Mouse (Mus musculus): ENCODE data around the gene Ipo11. TPM values are rescaled to one million over a fixed set of nuclear protein-coding genes. Genes with fewer than 3 reads are reported as not detected.

The Ipo11 gene
- total and polyA plus RNA-seq, 2 experiments from 2014 or later, result 33.9 to 46.7 TPM

DNA sequence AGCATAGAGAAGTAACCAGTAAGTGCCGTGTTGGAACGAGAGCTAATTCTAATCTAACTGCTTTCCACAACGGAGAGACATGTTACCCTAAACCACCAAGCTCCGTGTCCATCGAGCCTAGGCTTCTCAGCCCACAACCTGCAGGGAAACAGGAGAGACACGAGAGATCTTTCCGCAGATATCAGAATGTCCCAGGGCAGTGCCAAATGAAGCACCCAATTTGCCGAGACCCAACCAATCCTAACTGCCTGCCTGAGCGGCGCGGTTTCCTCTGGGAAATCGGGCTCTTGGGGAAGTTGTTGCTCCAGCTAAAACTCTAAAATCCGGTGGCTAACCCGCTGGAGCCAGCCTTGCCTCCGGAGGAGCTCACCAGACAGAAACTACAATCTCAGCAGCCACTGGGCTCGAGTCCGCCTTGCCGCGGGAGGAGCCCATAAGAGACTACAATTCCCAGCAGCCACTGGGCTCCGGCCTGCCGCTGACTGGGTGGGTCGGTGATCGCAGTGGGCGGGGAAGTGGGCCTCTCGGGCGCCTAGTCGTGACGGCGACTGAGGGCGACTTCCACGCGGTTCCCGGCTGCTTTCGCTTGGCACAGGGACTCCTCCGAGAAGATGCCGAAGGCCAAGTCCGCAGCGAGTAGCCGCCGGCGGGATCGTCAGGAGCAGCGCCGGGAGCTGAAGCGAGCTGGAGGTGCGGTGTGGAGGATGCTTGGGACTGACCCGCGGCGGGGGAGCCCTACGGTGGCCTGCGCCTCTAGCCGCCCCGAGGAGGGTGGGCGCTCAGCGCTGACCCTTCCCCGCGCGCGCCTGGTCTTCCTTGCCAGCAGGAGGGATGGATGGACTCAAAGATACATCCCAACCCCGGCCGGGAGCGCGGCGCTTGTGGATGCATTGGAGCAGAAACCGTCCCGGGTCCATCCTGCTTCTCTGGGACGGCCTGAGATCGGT, 10.1 kb upstream of the Ipo11 start, which contains the start of gene Dimt1:
Dimt1 (plus strand) TSS at position 534 of the 947 bp plus-strand sequence.
- Histone ChIP-seq H3K27me3 (ENCODE audit: insufficient read depth, low read length) (no peaks in the 10 kb centered on the region), H3K4me3 (ENCODE audit: low read length) (peak within 1 kb of the TSS; percentile 75)
- WGBS, result under 1% methylated on average over 68 of the region's 68 CpGs

DNA sequence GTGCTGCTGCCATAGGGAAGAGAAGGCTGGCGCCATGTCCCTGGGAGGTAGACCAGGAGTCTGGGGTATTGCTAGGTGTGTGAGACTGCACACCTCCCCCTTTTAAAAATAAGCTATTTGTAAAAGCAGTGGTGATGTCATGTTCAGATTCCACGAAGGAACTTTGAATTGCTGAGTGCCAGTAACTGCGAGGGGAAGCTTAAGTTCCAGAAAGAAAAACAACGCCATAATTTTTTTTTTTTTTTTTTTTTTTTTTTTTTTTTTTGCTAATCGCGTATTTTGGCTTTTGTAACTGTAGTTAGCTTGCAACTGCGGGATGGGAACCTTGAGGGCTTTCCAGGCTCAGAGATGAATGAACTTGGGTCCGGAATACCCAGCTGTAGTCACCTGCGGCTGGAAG, 8.8 kb upstream of the Ipo11 start:
- Histone ChIP-seq H3K4me1 (ENCODE audit: insufficient read depth, low read length) (peaks cover 10% of the 10 kb centered on the region; the same call in 1 of the 2 replicates), H3K36me3 (ENCODE audit: insufficient read depth, low read length) (peaks cover 6% of the 10 kb centered on the region; the same call in 1 of the 2 replicates), H3K27me3 (ENCODE audit: insufficient read depth, low read length) (no peaks in the 10 kb centered on the region), H3K9me3 (ENCODE audit: low read length) (no peaks in the 10 kb centered on the region), H3K4me2 (ENCODE audit: low read depth, low read length) (no peak overlapping the region), H3K9ac (replicated peaks; ENCODE audit: low read length) (no peak overlapping the region), H3K4me3 (ENCODE audit: low read length) (no peak overlapping the region), H3K27ac (no peak overlapping the region)
- DNase-seq (ENCODE audit: low spot score) (no peak), ATAC-seq (no peak)
- no peak for TF ChIP-seq CTCF (IDR thresholded peaks at IDR 0.05; ENCODE audit: low read depth)
- 83% methylated on average over 9 of the region's 9 CpGs for WGBS

More for the DNA sequence above, 10.1 kb upstream of the Ipo11 start, which contains the start of gene Dimt1:
- peak; percentile 99 for ATAC-seq
- no peak for TF ChIP-seq CTCF (IDR thresholded peaks at IDR 0.05; ENCODE audit: low read depth)
- peak; percentile 97 for DNase-seq (ENCODE audit: low spot score)
- Histone ChIP-seq H3K9ac (replicated peaks; ENCODE audit: low read length) (peak within 1 kb of the TSS; percentile 74), H3K36me3 (ENCODE audit: insufficient read depth, low read length) (peaks cover 9% of the 10 kb centered on the region; the same call in 1 of the 2 replicates), H3K27ac (peak within 1 kb of the TSS; percentile 82), H3K9me3 (ENCODE audit: low read length) (no peaks in the 10 kb centered on the region), H3K4me2 (ENCODE audit: low read depth, low read length) (peak within 1 kb of the TSS; percentile 75), H3K4me1 (ENCODE audit: insufficient read depth, low read length) (peaks cover 10% of the 10 kb centered on the region; the same call in 1 of the 2 replicates)

DNA sequence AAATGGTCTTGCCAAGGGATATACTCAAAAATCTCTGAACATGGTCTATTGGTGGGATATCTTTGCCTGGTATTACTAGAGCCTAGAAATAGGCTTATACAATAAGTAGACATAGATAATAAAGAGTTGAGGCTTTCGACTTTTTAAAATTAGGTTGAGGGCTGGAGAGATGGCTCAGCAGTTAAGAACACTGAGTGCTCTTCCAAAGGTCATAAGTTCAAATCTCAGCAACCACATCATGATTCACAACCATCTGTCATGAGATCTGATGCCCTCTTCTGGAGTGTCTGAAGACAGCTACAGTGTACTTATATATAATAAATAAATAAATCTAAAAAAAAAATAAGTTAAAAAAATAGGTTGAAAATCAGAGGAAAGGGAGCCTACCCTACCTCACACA, 6.0 kb upstream of the Ipo11 start:
- TF ChIP-seq CTCF (IDR thresholded peaks at IDR 0.05; ENCODE audit: low read depth), result no peak
- 88% methylated on average over 1 of the region's 1 CpGs for WGBS
- DNase-seq (ENCODE audit: low spot score), result no peak
- Histone ChIP-seq H3K9me3 (ENCODE audit: low read length) (no peaks in the 10 kb centered on the region), H3K9ac (replicated peaks; ENCODE audit: low read length) (no peak overlapping the region), H3K4me2 (ENCODE audit: low read depth, low read length) (no peak overlapping the region), H3K4me3 (ENCODE audit: low read length) (no peak overlapping the region), H3K27ac (no peak overlapping the region), H3K4me1 (ENCODE audit: insufficient read depth, low read length) (peaks cover 1% of the 10 kb centered on the region; the same call in 1 of the 2 replicates), H3K36me3 (ENCODE audit: insufficient read depth, low read length) (no peaks in the 10 kb centered on the region), H3K27me3 (ENCODE audit: insufficient read depth, low read length) (no peaks in the 10 kb centered on the region)
- no peak for ATAC-seq

DNA sequence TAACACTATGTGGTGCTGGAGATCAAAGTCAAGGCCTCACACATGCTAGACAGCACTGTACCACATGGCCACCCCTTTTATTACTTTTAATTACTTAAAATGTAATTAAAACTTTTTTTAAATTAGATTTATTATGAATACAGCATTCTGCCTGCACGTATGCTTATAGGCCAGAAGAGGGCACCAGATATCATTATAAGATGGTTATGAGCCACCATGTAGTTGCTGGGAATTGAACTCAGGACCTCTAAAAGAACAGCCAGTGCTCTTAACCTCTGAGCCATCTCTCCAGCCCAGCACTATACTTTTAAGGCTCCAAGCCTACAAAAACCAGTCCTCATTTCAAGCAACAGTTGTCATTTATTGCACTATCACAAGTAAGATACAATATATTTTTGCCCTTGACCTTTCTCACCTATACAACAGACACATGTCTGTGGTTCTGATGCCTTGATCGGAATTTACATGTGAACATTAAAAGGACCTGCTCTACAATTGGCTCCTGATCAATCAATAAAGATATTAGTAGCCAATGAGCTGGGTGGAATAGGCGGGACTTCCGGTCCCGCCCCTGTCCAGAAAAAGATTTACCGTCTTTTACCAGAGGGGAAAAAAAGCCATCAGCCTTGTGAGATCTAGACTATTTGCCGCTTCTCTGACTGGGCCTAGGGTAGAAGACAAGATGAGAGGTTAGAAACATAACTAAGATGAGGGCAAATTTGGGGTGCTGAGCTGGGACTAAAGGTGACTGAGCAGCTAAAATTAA, 4.6 kb upstream of the Ipo11 start:
- DNase-seq (ENCODE audit: low spot score) (peak; percentile 58), ATAC-seq (0 out of 2 replicates have a peak, but pooled peaks have one; percentile 9)
- no peak for TF ChIP-seq CTCF (IDR thresholded peaks at IDR 0.05; ENCODE audit: low read depth)
- no peak overlapping the region for H3K9ac ChIP-seq (replicated peaks; ENCODE audit: low read length)
- 27% methylated on average over 7 of the region's 7 CpGs for WGBS
- no peaks in the 10 kb centered on the region for H3K36me3 ChIP-seq (ENCODE audit: insufficient read depth, low read length)
- no peaks in the 10 kb centered on the region for H3K27me3 ChIP-seq (ENCODE audit: insufficient read depth, low read length)
- H3K4me3 ChIP-seq (ENCODE audit: low read length), result no peak overlapping the region
- H3K4me1 ChIP-seq (ENCODE audit: insufficient read depth, low read length), result no peaks in the 10 kb centered on the region
- H3K4me2 ChIP-seq (ENCODE audit: low read depth, low read length), result peak overlapping the region; percentile 13; the same call in 1 of the 2 replicates
- H3K9me3 ChIP-seq (ENCODE audit: low read length), result no peaks in the 10 kb centered on the region
- no peak overlapping the region for H3K27ac ChIP-seq

DNA sequence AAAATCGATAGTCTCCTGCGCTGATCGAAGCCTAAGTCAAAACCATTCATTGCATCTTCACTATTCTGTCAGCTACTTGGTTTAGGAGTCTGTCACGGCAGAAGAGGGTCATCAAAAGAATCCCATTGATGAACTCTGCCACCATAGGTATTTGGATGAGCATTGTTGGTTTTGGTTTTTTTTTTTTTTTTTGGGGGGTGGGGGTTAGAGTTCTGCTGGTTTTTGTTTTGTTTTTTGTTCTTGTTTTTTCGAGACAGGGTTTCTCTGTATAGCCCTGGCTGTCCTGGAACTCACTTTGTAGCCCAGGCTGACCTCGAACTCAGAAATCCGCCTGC, 347 bp upstream of the Ipo11 start:
- WGBS, result 20% methylated on average over 7 of the region's 7 CpGs
- Histone ChIP-seq H3K36me3 (ENCODE audit: insufficient read depth, low read length) (no peaks in the 10 kb centered on the region), H3K4me3 (ENCODE audit: low read length) (peak overlapping the region; percentile 99), H3K9ac (replicated peaks; ENCODE audit: low read length) (no peak overlapping the region), H3K27me3 (ENCODE audit: insufficient read depth, low read length) (no peaks in the 10 kb centered on the region), H3K27ac (no peak overlapping the region), H3K4me2 (ENCODE audit: low read depth, low read length) (peak overlapping the region; percentile 75), H3K4me1 (ENCODE audit: insufficient read depth, low read length) (peaks cover 4% of the 10 kb centered on the region; the same call in 1 of the 2 replicates), H3K9me3 (ENCODE audit: low read length) (no peaks in the 10 kb centered on the region)
- no peak for TF ChIP-seq CTCF (IDR thresholded peaks at IDR 0.05; ENCODE audit: low read depth)
- ATAC-seq, result no peak
- no peak for DNase-seq (ENCODE audit: low spot score)

DNA sequence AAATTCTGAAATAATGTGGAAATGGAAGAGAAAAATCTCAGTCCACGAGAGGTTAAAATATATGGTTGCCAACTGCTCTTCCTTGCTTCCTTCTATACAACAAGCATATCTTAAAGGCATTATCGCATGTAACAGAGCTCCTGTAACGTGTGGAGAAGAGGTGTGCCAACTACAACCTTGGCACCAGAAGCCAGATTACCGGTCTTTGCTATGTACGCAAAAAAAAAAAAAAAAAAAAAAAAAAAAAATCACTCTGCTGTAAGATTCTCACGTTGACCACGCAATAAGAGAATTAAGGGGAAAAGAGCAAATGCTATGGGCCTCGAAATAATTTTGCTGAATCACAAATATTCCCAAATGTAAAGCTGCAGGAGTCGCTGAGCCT, 895 bp downstream of the Ipo11 start:
- Histone ChIP-seq H3K36me3 (ENCODE audit: insufficient read depth, low read length) (no peaks in the 10 kb centered on the region), H3K4me2 (ENCODE audit: low read depth, low read length) (peak overlapping the region; percentile 75), H3K4me1 (ENCODE audit: insufficient read depth, low read length) (peaks cover 4% of the 10 kb centered on the region; the same call in 1 of the 2 replicates), H3K4me3 (ENCODE audit: low read length) (peak overlapping the region; percentile 99), H3K27ac (peak overlapping the region; percentile 88; the same call in 1 of the 2 replicates), H3K9me3 (ENCODE audit: low read length) (no peaks in the 10 kb centered on the region), H3K9ac (replicated peaks; ENCODE audit: low read length) (peak overlapping the region; percentile 82), H3K27me3 (ENCODE audit: insufficient read depth, low read length) (no peaks in the 10 kb centered on the region)
- no peak for TF ChIP-seq CTCF (IDR thresholded peaks at IDR 0.05; ENCODE audit: low read depth)
- no peak; the same call in 1 of the 2 replicates for ATAC-seq
- 10% methylated on average over 9 of the region's 9 CpGs for WGBS
- DNase-seq (ENCODE audit: low spot score), result peak; percentile 4

All from hindbrain, postnatal 0 days (tissue).